Mouse (Mus musculus) spleen, adult 2 months (tissue): ENCODE results near the gene Zbtb7b. TPM values are rescaled to one million over a fixed set of nuclear protein-coding genes. Genes with fewer than 3 reads are reported as not detected.

Experiments
- DNase-seq, 2 experiments: peaks; one replicate each; pipeline versions ENCODE4 v3.0.0 to v3.0.0-alpha.2; 2012 to 2021; ENCODE audit warnings: low spot score in 2 of 2, low read depth in 1 of 2
- H3K27ac ChIP-seq: fragments of 200-500 bp; 2 replicates; pipeline ENCODE4 v1.5.1; 2012; ENCODE audit warnings: low read length, inconsistent platforms; ENCODE audit not compliant: insufficient read depth
- H3K27me3 ChIP-seq: fragments of 200-500 bp; 2 replicates; pipeline ENCODE4 v1.6.1; 2012; ENCODE audit warnings: mild to moderate bottlenecking, moderate library complexity, low read length, inconsistent platforms; ENCODE audit not compliant: control insufficient read depth, insufficient read depth
- H3K36me3 ChIP-seq: fragments of 200-500 bp; 2 replicates; pipeline ENCODE4 v1.6.1; 2012; ENCODE audit warnings: mild to moderate bottlenecking, low read length, inconsistent platforms; ENCODE audit not compliant: control insufficient read depth, insufficient read depth
- H3K4me1 ChIP-seq: fragments of 200-500 bp; 2 replicates; pipeline ENCODE4 v1.6.1; 2011; ENCODE audit warnings: inconsistent platforms; ENCODE audit not compliant: control insufficient read depth, insufficient read depth, insufficient read length
- H3K4me3 ChIP-seq: fragments of 200-500 bp; 2 replicates; pipeline ENCODE4 v1.5.1; 2011; ENCODE audit warnings: mild to moderate bottlenecking, inconsistent platforms; ENCODE audit not compliant: insufficient read depth, insufficient read length; ENCODE audit errors: extremely low read depth
- CTCF ChIP-seq: fragments of 200-500 bp; IDR thresholded peaks from 2 replicates; pipeline ENCODE4 v1.5.1; 2011; ENCODE audit warnings: mild to moderate bottlenecking, inconsistent platforms; ENCODE audit not compliant: insufficient read depth, insufficient read length, insufficient replicate concordance; ENCODE audit errors: extremely low read depth
- POLR2A ChIP-seq: fragments of 200-500 bp; IDR thresholded peaks from 2 replicates; pipeline ENCODE4 v1.6.1; 2011; ENCODE audit warnings: low read depth, low read length, inconsistent platforms
- WGBS: fragments of 180-500 bp; shearing (Covaris S2); methylation state at CpG from one replicate; pipeline ENCODE4 v1.1.7; 2018; 5-methylcytosine and 5-hydroxymethylcytosine counted together
- polyA plus RNA-seq: library from polyadenylated mRNA; depleted of rRNA; stranded (reverse); fragments of >200 nt; gene quantifications from 2 replicates; pipeline ENCODE4 v1.2.3, GENCODE M21; 2012; rRNA removed

Gene Zbtb7b
- polyA plus RNA-seq, 1 experiment, result 54.5 TPM

DNA sequence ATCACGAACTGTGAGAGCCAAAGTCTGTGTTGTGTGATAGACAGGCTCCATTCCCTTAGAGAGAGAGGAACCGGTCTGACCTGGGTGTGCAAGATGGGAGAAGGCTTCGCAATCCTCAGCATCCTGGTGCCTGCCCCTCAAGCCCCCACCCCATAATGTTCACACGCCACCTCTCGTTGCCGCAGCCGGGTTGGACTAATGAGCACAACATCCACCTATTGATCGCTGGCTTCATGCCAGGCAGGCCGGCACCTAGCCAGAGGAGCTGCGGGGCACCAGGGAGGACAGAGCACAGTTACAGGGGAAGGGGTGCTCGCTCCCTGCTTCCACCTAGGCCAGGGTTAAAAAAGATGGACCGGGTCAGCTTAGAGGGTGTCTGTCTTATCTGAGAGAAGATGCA lies 62.1 kb downstream of the Zbtb7b start:
- 90% methylated on average over 12 of the region's 12 CpGs for WGBS
- no peak for DNase-seq
- H3K27me3 ChIP-seq, result peaks cover 2% of the 10 kb centered on the region; the same call in 1 of the 2 replicates

DNA sequence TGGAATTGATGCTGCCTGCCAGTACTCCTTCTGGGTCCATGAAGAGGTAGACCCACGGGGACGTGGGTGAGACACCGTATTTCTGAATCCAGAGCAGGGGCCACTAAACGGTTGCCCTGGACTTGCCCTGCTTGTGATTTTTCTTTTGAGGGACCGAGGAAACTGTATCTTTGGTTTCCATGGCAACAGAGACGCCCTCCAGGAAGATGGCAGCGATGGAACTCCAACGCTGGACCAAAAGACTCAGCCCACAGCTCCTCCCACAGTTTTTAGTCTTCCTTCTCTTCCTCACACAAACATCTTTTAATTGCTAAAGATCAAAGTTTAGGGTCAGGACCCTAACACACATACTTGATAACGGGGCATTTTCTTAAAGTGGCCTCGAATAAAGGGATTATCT lies 62.6 kb downstream of the Zbtb7b start:
- Histone ChIP-seq H3K4me1 (no peaks in the 10 kb centered on the region; the same call in 1 of the 2 replicates), H3K27me3 (no peaks in the 10 kb centered on the region), H3K36me3 (no peaks in the 10 kb centered on the region), H3K27ac (no peak overlapping the region), H3K4me3 (no peak overlapping the region)
- TF ChIP-seq CTCF (no peak), POLR2A (no peak)
- WGBS, result 84% methylated on average over 10 of the region's 10 CpGs
- DNase-seq, result no peak

More for the DNA sequence above, 62.1 kb downstream of the Zbtb7b start:
- H3K36me3 ChIP-seq, result no peaks in the 10 kb centered on the region
- H3K4me1 ChIP-seq, result peaks cover under 1% of the 10 kb centered on the region
- H3K4me3 ChIP-seq, result no peak overlapping the region
- TF ChIP-seq CTCF, result no peak
- TF ChIP-seq POLR2A, result no peak
- H3K27ac ChIP-seq, result no peak overlapping the region

DNA sequence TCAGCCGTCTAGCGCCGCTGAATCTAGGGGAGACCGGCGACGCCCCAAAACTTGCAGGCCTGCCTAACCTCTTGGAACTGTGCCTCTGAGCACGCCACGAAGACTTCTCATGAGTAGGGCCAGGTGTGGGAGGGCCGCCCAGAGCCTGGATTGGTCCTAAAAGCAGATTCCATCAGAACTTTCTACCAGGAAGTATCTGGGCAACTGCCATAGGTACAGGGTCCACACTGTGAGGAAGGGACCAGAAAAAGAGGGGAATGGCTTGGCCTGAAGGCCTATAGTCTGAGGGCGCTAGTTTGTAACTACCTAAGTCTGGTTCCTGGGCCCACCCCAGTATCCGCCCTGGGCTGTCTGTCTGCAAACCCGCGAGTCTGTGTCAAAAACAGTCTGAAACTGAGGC lies 63.0 kb downstream of the Zbtb7b start:
- H3K27ac ChIP-seq, result no peak overlapping the region
- no peak for TF ChIP-seq CTCF
- TF ChIP-seq POLR2A, result no peak
- H3K4me1 ChIP-seq, result no peaks in the 10 kb centered on the region; the same call in 1 of the 2 replicates
- no peak for DNase-seq
- H3K36me3 ChIP-seq, result no peaks in the 10 kb centered on the region
- WGBS, result 80% methylated on average over 13 of the region's 13 CpGs
- H3K4me3 ChIP-seq, result no peak overlapping the region
- H3K27me3 ChIP-seq, result no peaks in the 10 kb centered on the region

DNA sequence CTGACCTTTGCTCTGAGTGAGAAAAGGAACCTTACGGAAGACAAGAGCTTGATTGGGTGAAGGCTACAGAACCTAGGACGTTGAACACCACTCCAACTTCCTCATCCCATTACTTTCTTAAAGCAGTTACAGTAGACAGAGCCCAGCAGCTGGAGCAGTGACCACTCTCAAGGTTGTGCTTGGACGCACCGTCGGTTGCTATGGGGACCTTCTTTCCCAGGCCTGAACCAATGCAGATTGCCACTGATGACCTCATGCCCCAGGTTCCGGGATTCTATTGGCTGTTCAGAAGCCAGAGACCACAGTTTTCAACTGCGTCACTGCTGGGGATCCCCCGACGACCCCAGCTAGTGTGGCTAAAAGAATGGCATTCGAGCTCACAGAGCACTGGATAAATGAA lies 63.6 kb downstream of the Zbtb7b start:
- no peak overlapping the region for H3K4me3 ChIP-seq
- H3K27me3 ChIP-seq, result no peaks in the 10 kb centered on the region

DNA sequence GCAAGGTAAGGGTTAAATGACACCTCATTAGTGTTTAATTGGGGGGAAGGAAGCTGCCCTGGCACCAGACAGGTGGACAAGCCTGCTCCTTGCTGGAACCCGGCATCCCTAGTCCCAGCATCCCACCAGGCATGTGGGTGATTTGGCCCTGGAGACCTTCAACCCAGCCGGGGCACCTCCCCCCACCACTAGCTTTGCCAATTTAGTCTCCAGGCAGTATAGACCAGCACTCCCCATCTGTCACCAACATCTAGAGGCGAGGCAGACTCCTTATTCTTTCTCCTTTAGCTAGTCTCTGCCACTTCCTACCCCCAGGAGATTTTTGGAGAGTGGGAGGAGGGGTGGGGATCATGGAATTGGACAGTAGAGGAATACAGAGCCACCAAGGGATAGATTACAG lies 64.2 kb downstream of the Zbtb7b start:
- no peak overlapping the region for H3K4me3 ChIP-seq
- no peak for TF ChIP-seq CTCF
- H3K4me1 ChIP-seq, result no peaks in the 10 kb centered on the region; the same call in 1 of the 2 replicates
- H3K36me3 ChIP-seq, result no peaks in the 10 kb centered on the region
- H3K27ac ChIP-seq, result no peak overlapping the region
- DNase-seq, result no peak
- no peaks in the 10 kb centered on the region for H3K27me3 ChIP-seq
- 69% methylated on average over 3 of the region's 3 CpGs for WGBS

More for the DNA sequence above, 63.6 kb downstream of the Zbtb7b start:
- TF ChIP-seq CTCF (no peak), POLR2A (no peak)
- no peaks in the 10 kb centered on the region; the same call in 1 of the 2 replicates for H3K4me1 ChIP-seq
- no peak for DNase-seq
- WGBS, result 48% methylated on average over 10 of the region's 10 CpGs
- no peaks in the 10 kb centered on the region for H3K36me3 ChIP-seq
- no peak overlapping the region for H3K27ac ChIP-seq

DNA sequence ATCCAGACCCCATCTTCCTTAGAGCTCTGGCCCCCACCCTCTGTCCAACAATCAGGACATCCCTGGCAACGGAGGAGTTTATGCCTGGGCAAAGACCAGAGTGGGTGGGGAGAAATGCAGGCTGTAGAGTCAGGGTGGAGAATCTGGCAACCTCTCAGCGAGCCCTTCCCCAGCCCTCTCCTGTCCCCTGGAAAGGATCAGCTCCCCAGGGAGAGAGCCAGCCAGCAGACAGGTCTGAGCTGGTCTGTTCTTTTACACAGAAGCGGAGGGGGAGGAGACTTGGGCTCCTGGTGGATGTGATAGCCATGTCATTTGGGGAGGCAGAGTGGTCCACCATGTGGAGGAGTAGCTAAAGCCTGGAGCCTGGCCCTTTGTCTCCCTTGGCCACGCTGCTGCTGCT lies 66.0 kb downstream of the Zbtb7b start:
- Histone ChIP-seq H3K4me1 (no peaks in the 10 kb centered on the region; the same call in 1 of the 2 replicates), H3K4me3 (no peak overlapping the region), H3K36me3 (no peaks in the 10 kb centered on the region), H3K27me3 (0 out of 2 replicates have a peak, but pooled peaks cover 2% of the 10 kb centered on the region), H3K27ac (no peak overlapping the region)
- 60% methylated on average over 4 of the region's 4 CpGs for whole genome bisulfite sequencing
- DNase-seq, result no peak
- TF ChIP-seq POLR2A (no peak), CTCF (no peak)

Other genes starting within 250 kb of the Zbtb7b start
- 2.7 and 3.3 TPM in 2 replicates for gene Hcn3, start 234.6 kb downstream of the Zbtb7b start, polyA plus RNA-seq
- gene Clk2, start 230.0 kb downstream of the Zbtb7b start, polyA plus RNA-seq, result 66.6 and 72.2 TPM in 2 replicates
- 120 and 134 TPM in 2 replicates for gene Scamp3, start 217.3 kb downstream of the Zbtb7b start, polyA plus RNA-seq
- 104 and 115 TPM in 2 replicates for gene Fam189b, start 211.6 kb downstream of the Zbtb7b start, polyA plus RNA-seq
- 59.6 and 66.6 TPM in 2 replicates for gene Gba, start 191.8 kb downstream of the Zbtb7b start, polyA plus RNA-seq
- 2.9 and 3.4 TPM in 2 replicates for gene Thbs3, start 179.6 kb downstream of the Zbtb7b start, polyA plus RNA-seq
- 99.4 and 124 TPM in 2 replicates for gene Mtx1, start 167.7 kb downstream of the Zbtb7b start, polyA plus RNA-seq
- gene Muc1, start 165.7 kb downstream of the Zbtb7b start, polyA plus RNA-seq, result 17.4 and 26.1 TPM in 2 replicates
- gene Krtcap2, start 148.8 kb downstream of the Zbtb7b start, polyA plus RNA-seq, result 93.5 and 129 TPM in 2 replicates
- gene Trim46, start 148.5 kb downstream of the Zbtb7b start, polyA plus RNA-seq, result 3.6 and 5.4 TPM in 2 replicates
- gene Dpm3, start 135.4 kb downstream of the Zbtb7b start, polyA plus RNA-seq, result 231 and 419 TPM in 2 replicates
- 207 and 266 TPM in 2 replicates for gene Slc50a1, start 124.2 kb downstream of the Zbtb7b start, polyA plus RNA-seq
- gene Efna1, start 113.6 kb downstream of the Zbtb7b start, polyA plus RNA-seq, result 5.3 and 5.9 TPM in 2 replicates
- gene Efna3, start 71.8 kb downstream of the Zbtb7b start, polyA plus RNA-seq, result not detected in 2 replicates
- 0.62 and 1.5 TPM in 2 replicates for gene Efna4, start 56.7 kb downstream of the Zbtb7b start, polyA plus RNA-seq
- 49.6 and 62.0 TPM in 2 replicates for gene Adam15, start 44.8 kb downstream of the Zbtb7b start, polyA plus RNA-seq
- gene Dcst2, start 32.8 kb downstream of the Zbtb7b start, polyA plus RNA-seq, result 0.15 and 0.43 TPM in 2 replicates
- gene Dcst1, start 29.5 kb downstream of the Zbtb7b start, polyA plus RNA-seq, result 0.29 and 0.42 TPM in 2 replicates
- 1.5 and 1.9 TPM in 2 replicates for gene Lenep, start 8.0 kb upstream of the Zbtb7b start, polyA plus RNA-seq
- 39.1 and 43.9 TPM in 2 replicates for gene Flad1, start 17.1 kb upstream of the Zbtb7b start, polyA plus RNA-seq
- 20.6 and 21.3 TPM in 2 replicates for gene Cks1b, start 23.6 kb upstream of the Zbtb7b start, polyA plus RNA-seq
- 49.0 and 54.8 TPM in 2 replicates for gene Shc1, start 23.7 kb upstream of the Zbtb7b start, polyA plus RNA-seq
- 58.2 and 111 TPM in 2 replicates for gene Pygo2, start 35.4 kb upstream of the Zbtb7b start, polyA plus RNA-seq
- gene Pbxip1, start 41.9 kb upstream of the Zbtb7b start, polyA plus RNA-seq, result 47.0 and 54.2 TPM in 2 replicates
- gene Pmvk, start 59.8 kb upstream of the Zbtb7b start, polyA plus RNA-seq, result 12.2 and 15.1 TPM in 2 replicates
- gene Kcnn3, start 125.4 kb upstream of the Zbtb7b start, polyA plus RNA-seq, result 0.33 and 0.41 TPM in 2 replicates